Mouse (Mus musculus) liver, postnatal 0 days (tissue): ENCODE results near the gene Elovl6.

Experiments
- CTCF ChIP-seq: sonication (generic); IDR thresholded peaks from 2 replicates; pipeline ENCODE4 v1.5.1; 2016; ENCODE audit warnings: antibody characterized with exemption, low read depth
- EP300 ChIP-seq: IDR thresholded peaks from 2 replicates; pipeline ENCODE4 v1.6.1; 2016; ENCODE audit warnings: antibody characterized with exemption, low read depth, mild to moderate bottlenecking

DNA sequence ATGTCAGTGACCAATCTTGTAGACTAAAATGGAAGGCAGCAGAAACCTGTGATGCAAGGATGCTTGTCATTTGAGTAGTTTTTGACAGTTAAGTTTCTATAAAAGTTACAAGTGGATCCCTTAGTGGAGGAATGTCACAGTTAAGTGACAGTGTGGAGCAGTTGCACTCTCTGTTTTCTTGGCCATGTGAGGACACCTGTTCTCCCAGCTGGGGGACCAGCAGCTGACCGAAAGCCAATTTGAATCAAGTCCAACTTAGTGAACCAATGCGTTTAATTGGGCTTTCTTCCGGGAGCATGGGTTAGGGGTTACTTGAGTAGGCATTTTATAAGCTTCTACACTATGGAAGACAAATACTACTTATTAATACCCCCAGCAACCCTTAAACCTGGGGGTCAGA lies 48.9 kb downstream of the Elovl6 start:
- TF ChIP-seq CTCF (no peak), EP300 (no peak)
